Mouse (Mus musculus): Measurements from ENCODE around the gene Olfr571.

The Olfr571 gene

DNA sequence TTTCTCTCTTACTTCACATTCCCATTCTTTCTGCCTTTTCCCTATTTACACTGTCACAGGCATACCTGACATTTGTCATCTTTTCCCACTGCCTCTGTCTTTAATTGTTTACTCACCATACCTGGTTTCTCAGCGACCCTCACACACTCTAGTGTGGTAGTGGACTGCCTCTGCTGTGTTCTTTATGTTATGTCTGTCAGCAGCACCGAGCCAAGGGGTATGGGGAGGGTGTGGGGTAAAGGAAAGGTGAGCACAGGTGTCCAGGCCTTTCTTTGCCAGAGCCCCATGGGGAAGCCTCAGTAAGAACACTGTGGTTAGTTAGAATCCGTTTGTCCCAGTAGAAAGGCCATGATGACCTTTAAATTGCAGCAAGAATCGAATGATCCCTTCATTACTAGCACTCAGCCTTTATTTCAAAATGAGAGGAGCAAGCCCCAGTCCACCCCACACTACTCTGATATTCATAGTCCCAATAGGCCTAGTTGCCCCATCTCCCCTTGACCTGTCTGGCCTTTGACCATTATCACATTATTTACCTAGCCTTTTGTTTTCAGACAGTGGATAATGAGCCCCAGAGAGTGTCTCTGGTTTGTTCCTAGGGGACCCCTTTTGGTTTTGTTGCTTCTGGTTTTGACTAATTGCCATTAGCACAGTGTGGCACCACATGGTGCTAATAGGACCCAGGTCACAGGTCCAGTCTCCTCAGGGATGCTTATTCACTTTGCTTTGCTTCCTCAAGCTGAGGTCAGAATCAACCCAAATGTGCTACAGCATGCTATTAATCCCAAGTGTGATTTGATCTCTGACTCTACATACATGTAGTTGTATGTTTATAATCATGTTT is at the start of gene Olfr571:
Olfr571 (minus strand) TSS at position 505 of the 844 bp plus-strand sequence.
- DNase-seq (ENCODE audit: low read depth, low spot score): no peak

DNA sequence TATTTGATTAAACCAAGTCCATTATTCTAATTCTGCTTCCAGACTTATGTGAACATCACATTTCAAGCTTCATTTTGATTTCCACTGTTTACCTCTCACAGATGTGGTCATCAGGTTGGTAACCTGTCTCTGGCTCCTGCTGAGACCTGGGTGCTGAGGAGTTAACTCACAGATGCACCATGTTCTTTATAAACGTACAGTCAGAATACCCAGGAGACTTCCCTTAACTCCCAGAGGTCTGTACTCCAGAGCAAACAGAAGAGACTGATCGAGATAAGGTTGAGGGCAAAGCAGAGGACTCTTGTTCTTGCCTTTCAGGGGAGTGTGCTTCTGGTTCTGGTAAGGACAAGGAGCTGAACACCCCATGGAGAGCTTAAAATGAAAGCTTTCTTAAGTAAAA is 45.0 kb upstream of the Olfr571 start, which contains the start of gene Olfr576:
Olfr576 (plus strand) TSS at position 301 of the 400 bp plus-strand sequence.
- DNase-seq (ENCODE audit: low read depth, low spot score): no peak

DNA sequence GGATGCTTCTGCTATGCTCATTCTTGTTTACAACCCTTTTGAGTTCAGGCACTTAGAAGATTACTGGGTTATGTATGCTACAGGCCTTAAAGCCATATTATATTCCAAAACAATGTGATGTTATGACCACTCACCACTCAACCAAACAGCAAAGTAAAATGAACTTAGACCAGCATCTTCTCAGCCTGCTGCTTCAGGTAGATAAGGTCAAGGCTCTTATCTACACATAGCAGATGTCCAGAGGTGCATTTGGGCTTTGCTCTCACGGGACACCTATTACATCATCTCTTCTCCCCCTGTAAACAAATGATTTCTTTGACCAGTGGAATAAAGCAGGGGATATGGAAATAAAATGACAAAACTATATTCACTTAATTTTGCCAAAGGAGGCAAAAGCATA is 41.3 kb upstream of the Olfr571 start, which contains the start of gene Olfr575:
Olfr575 (minus strand) TSS at position 183 of the 400 bp plus-strand sequence.
- DNase-seq (ENCODE audit: low read depth, low spot score): no peak

DNA sequence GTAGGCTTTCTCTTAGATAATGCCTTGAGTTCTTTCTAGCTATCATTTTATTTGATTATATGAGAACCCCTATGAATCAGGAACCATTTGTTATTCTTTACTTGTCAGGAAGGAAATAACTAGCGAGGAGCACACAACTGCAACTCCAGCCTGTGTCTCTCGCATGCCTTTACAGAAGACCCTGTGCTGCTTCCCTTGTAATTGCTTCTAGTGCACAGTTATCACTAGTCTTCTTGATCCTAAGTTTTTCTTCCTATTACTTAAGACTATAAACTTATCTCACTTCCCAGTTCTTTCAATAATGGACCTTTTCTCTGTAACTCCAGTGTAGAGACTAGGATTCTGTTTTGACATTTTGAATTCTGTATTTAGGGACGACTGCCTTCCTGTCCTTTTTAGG is 40.8 kb upstream of the Olfr571 start:
- no peak for DNase-seq (ENCODE audit: low read depth, low spot score)

DNA sequence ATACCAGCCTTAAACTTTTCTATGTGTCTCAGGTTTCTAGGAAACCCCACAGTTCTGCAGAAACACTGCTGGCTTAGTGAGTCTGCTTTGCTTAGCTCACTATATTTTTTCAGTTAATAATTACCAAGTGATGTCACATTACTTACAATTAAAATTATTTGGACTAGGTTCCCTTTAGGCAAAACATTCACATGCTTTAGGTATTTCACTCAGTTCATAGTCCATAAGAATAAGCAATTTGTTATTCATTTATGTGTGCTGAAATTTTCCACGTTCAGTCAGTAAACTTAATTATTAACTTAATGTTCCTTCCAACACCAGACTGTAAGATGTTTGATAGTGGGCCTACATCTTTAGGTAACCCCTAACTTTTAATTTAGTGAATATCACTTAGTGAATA is 33.4 kb upstream of the Olfr571 start:
- DNase-seq (ENCODE audit: low read depth, low spot score): no peak

DNA sequence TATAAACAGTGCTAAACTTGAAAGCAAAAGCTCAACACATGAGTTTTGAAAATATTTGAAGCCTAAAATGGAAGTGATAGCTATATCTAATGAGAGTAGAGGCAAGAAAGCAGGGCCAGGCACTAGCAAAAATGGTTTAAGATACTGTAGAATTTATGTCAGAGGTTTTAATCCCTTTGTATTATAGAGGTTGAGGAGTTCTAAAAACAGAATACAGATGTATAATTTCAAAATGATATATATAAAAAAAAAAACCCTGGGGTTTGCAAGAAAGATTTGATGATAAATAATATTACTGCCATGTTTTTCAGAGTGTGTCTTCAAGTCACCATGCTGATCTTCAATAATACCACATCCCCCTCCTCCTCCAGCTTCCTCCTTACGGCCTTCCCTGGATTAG is 30.8 kb upstream of the Olfr571 start, which contains the start of gene Olfr574:
Olfr574 (plus strand) TSS at position 301 of the 400 bp plus-strand sequence.
- no peak for DNase-seq (ENCODE audit: low read depth, low spot score)

DNA sequence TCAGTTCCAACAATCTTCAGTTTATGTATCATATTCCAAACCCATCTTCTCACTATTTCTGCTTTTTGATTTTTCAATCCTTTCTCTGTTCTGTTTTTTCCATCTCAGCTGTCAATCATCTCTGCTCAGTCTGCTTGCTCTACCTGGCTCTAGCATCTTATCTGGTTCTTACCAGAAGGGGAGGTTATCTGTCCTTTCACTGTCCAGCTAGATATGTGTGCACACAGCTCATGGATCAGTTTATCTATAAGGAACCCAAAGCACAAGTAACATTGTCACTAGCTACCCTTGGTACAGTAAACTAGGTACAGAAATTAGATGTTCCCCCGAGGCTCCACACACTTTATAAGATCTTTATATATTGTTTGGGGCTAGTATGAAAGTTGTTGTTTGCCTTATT is 26.1 kb upstream of the Olfr571 start:
- no peak for DNase-seq (ENCODE audit: low read depth, low spot score)

DNA sequence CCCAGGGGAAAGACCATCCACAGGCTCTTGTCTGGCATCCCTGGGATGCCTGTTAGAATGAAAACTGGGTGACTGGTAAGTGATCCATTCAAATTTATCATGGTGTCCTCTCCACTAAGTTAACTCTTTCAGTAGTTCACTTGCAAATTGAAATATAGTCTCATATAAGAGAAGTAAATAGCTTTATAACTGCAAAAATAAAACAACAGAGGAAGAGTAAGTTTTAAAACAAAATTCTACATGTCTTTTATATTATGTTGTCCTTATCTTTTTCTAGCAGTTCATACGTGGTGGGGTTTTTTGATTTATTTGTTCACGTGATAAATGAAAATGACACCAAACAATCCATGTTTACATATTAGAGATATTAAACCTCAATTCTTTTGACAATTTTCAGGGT is 25.1 kb upstream of the Olfr571 start, which contains the start of gene Olfr573-ps1:
Olfr573-ps1 (minus strand) TSS at position 101 of the 400 bp plus-strand sequence.
- DNase-seq (ENCODE audit: low read depth, low spot score): no peak

DNA sequence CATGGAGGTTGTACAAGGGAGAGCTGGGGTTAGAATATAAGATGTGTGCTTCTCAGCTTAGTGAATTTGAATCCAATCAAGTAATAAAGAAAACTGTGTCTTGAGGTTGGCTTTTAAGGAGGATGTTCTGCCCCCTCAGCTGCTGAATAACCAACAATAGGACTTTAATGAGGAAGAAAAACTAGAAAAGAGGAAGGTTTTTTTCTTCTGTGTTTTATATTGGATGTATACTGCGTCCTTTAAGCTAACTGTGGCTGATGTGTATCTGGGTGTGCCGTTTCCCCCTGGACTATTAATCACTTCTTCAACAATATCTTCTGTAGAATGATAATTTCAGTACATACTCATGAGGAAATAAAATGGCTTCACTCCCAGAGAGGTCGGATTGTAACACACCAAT is 9.8 kb upstream of the Olfr571 start:
- no peak for DNase-seq (ENCODE audit: low read depth, low spot score)

DNA sequence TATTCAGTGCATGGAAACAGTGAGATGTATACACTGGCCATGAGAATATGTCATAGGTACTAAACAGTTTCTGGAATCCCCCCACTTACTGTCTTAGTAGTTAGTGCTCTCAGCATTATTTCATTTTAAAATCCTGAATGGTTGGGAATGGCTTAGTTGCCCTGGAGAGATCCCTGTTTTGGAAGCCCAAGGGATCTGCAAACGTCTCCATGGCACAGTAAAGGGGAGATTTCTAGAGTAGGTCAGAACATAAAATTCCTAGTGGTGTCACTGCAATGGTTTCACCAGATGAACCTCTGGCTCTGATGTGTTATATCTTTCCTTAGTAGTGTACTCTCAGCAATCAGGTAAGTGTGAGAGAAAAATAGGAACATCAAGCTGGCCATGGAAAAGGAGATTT is 6.8 kb upstream of the Olfr571 start, which contains the start of gene Olfr572:
Olfr572 (plus strand) TSS at position 301 of the 400 bp plus-strand sequence.
- DNase-seq (ENCODE audit: low read depth, low spot score): no peak

DNA sequence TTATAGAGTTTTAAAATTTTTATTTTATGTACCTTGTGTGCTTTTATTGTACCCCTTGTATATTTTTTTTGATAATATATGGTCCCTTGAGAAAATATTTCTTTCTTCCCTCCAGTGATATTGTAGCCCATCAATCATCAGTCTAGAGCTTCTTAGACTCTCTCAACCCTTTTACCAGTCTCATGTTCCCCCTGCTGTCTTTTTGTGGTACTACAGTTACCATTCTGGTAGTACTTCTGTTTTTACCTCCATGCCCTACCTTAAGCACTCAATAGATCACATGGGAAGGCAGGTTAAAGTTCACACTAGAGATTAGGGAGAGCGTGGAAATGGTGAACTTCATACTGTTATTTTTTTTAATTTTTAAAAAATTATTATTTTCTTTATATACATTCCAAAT is 2.3 kb upstream of the Olfr571 start:
- peak; percentile 64 for DNase-seq (ENCODE audit: low read depth, low spot score)

DNA sequence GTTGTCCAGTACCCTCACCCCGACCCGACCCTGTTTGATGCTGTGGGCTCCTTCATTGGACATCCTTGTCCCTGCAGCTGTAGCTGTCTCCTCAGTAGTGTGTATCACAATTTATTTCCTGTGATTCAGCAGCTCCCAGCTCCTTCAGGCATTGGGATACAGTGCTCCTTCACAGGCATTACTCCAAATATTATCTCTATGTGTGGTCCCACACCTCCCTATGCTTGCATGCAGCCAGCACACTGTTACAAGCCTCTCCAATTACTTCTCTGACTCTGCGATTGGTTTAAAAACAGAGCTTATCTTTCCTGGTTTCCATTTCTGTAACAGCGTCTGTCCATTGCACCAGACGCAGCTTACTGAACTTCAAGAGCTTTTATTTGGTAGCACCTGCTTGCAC is 931 bp downstream of the Olfr571 start:
- DNase-seq (ENCODE audit: low read depth, low spot score): no peak

DNA sequence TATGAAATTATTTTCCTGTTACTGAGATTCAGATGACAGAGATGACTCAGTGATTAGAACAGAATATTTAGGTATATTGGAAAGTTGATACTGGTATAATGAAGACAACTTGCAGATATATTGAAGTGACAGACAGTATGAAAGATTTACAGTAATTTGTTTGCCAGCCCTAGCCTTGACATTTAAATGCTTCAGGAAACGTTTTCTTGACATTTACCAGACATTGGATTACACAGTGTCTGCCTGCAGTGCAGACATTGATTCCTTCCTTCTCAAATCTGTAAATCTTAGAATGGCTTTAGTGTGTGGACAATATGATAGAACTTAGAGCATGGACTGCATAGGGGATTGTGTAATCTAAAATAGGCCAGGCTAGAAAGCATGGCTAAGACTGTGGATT is 2.1 kb downstream of the Olfr571 start:
- DNase-seq (ENCODE audit: low read depth, low spot score): no peak

DNA sequence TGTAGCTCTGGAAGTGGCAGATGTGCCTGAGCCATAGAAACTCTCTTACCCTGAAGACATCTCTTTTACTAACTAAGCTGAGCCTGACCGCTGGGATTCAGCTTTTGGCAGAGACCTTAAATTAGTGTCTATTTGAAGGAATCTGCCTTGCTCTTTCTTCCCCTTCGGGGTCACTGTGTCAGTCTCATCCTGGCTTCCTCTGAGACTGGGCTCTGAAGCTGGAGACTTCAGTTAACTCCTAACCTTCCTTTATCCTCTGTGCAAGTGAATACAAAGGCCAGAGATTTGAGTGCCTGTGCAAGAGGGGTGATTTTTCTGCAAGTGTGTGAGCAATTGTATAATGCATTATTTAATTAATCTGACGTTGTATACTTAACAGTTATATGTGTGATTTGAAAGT is 26.6 kb downstream of the Olfr571 start, which contains the start of gene Olfr569:
Olfr569 (minus strand) TSS at position 101 of the 400 bp plus-strand sequence.
- no peak for DNase-seq (ENCODE audit: low read depth, low spot score)

DNA sequence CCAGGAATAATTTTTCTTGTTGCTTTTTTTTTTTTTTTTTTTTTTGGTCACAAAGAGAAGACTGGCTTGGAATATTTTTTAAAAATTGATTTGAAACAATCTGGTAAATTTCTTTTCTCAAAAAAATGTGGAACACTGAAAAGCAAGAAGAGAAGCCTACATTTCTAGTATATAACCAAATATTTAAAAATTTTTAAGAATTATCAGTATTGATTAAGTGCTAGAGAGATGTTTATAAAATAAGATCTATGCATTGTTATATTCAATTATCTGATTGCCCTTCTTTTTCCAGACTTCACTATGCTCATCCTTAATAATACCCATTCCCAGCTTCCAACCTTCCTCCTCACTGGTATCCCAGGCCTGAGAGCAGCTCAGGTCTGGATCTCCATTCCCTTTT is 40.5 kb downstream of the Olfr571 start, which contains the start of gene Olfr568:
Olfr568 (plus strand) TSS at position 301 of the 400 bp plus-strand sequence.
- DNase-seq (ENCODE audit: low read depth, low spot score): no peak

DNA sequence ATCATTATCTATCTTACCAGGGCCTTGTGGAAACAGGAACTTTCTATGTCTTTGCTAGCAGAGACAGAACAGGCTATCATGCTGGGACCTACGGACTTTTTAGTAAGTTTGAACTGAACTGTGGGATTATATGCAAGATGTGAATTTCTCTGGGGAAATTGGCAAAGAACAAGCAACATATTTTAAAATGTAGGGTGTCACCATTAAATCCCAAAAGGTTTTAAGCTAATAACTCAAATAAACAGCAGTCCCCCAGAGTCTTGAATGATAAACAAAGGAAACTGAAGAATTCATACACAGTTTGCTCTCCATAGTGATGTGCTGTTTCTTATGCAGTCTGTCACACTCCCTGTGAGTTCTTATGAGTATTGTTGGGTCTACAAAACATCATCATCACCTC is 58.7 kb downstream of the Olfr571 start, which contains the start of gene Olfr566:
Olfr566 (minus strand) TSS at position 101 of the 400 bp plus-strand sequence.
- DNase-seq (ENCODE audit: low read depth, low spot score): no peak

DNA sequence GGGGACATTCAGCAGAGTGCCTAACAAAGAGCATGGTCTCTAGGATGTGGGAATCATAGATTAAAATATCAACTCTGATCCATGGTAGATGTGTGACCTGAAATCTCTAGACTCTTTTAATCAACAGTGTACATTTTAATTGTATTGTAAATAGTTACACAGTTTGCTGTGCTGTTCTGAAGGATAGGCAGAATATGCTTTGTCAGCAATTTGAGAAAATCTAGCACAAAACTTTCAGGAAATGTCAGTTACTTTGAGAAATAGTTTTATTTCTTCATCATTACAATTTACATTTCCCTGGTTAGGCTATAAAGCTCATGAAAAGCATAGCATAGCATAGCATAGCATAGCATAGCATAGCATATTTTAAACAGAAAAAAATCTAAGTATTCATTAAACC is 61.5 kb downstream of the Olfr571 start:
- DNase-seq (ENCODE audit: low read depth, low spot score): no peak

Data from CD4-positive, CD25-positive, alpha-beta regulatory T cell, adult 2 months (primary cell).